Mouse (Mus musculus): Measurements from ENCODE around the gene Usp10.

DNA sequence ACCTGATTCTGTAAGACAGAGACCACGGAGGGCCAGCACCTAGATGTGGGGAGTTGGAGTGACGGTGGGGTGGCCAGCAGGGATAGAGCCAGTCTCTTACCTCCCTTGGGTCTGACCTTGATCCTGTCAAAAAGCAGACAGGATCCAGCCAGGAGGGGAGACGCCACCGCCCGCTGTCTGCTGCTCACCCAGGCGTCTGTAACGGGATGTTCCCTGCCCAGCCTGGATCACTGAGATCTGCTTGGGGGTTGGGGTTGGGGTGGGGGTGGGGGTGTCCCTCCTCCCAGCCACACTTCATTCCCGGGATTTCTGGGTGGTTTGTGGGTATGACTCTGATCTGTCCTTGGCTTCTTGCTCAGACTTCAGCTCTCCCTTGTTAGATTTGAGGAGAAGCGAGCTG is 92.2 kb downstream of the Usp10 start:
- TF ChIP-seq POLR2A (IDR thresholded peaks at IDR 0.05; ENCODE audit: insufficient read depth, low read depth, low read length): no peak
- no peak for TF ChIP-seq CTCF (IDR thresholded peaks at IDR 0.05; ENCODE audit: insufficient read depth, low read depth, low read length)
